Mouse (Mus musculus) ES-Bruce4 (cell line): ENCODE measurements around the gene Bend4.

Experiments used
- CTCF ChIP-seq: IDR thresholded peaks from one replicate; pipeline ENCODE4 v1.8.1; 2011; ENCODE audit warnings: low read depth, low read length
- EP300 ChIP-seq: IDR thresholded peaks from 2 replicates; pipeline ENCODE4 v1.6.1; 2011; ENCODE audit warnings: low read depth, low read length; ENCODE audit not compliant: insufficient read depth
- POLR2A ChIP-seq: IDR thresholded peaks from one replicate; pipeline ENCODE4 v1.8.1; 2011; ENCODE audit warnings: low read length; ENCODE audit not compliant: insufficient read depth

- no peak for TF ChIP-seq CTCF
- TF ChIP-seq EP300, result no peak
- TF ChIP-seq POLR2A, result no peak
Measured at GRCm38 (mm10) chr5:67411475-67411874, 16.6 kb downstream of the Bend4 start.
